Mouse (Mus musculus) right cerebral cortex, adult 18-20 months (tissue): ENCODE data around the gene Gm20441.

Source experiments
- DNase-seq: peaks from one replicate; pipeline ENCODE4 v3.0.0; 2022; ENCODE audit warnings: mixed read lengths

Gm20441 gene

GRCm38 (mm10) chr10:75780769-75781578 is at the start of gene Gm20441, which contains the start of gene Gstt3:
Gene Gm20441, minus strand, starts transcription at chr10:75780954.
Gene Gstt3, minus strand, starts transcription at chr10:75781414.
- peak; percentile 10 for DNase-seq

- no peak for DNase-seq
Measured at GRCm38 (mm10) chr10:75830275-75830670, 49.5 kb upstream of the Gm20441 start.

GRCm38 (mm10) chr10:75829529-75830274 is 48.9 kb upstream of the Gm20441 start:
- no peak for DNase-seq

GRCm38 (mm10) chr10:75828500-75828931 is 47.8 kb upstream of the Gm20441 start:
- DNase-seq: peak; percentile 53

- DNase-seq: no peak
Measured at GRCm38 (mm10) chr10:75827668-75828360, 47.1 kb upstream of the Gm20441 start.

GRCm38 (mm10) chr10:75824530-75824929 is 43.8 kb upstream of the Gm20441 start:
- DNase-seq: no peak

- DNase-seq: no peak
Measured at GRCm38 (mm10) chr10:75823782-75824181, 43.0 kb upstream of the Gm20441 start.

GRCm38 (mm10) chr10:75822443-75822842 is 41.7 kb upstream of the Gm20441 start, which contains the start of gene Gstt4:
Gene Gstt4, minus strand, starts transcription at chr10:75822543.
- DNase-seq: no peak

- no peak for DNase-seq
Measured at GRCm38 (mm10) chr10:75819882-75820281, 39.1 kb upstream of the Gm20441 start.

GRCm38 (mm10) chr10:75818641-75819040 is 37.9 kb upstream of the Gm20441 start:
- no peak for DNase-seq

- no peak for DNase-seq
Measured at GRCm38 (mm10) chr10:75804217-75804616, 23.5 kb upstream of the Gm20441 start.

- peak; percentile 20 for DNase-seq
Measured at GRCm38 (mm10) chr10:75798176-75798696, 17.5 kb upstream of the Gm20441 start, which contains the start of gene Gstt1. Gene Gstt1, minus strand, starts transcription at chr10:75798584.

GRCm38 (mm10) chr10:75797619-75798175 is 16.9 kb upstream of the Gm20441 start:
- peak; percentile 54 for DNase-seq

GRCm38 (mm10) chr10:75796731-75797516 is 16.2 kb upstream of the Gm20441 start:
- no peak for DNase-seq

GRCm38 (mm10) chr10:75794880-75795279 is 14.1 kb upstream of the Gm20441 start:
- DNase-seq: no peak

- DNase-seq: no peak
Measured at GRCm38 (mm10) chr10:75790773-75791172, 10.0 kb upstream of the Gm20441 start.

GRCm38 (mm10) chr10:75789841-75790240 is 9.1 kb upstream of the Gm20441 start:
- no peak for DNase-seq

- DNase-seq: no peak
Measured at GRCm38 (mm10) chr10:75789081-75789735, 8.5 kb upstream of the Gm20441 start.

GRCm38 (mm10) chr10:75788277-75788676 is 7.5 kb upstream of the Gm20441 start:
- DNase-seq: peak; percentile 39

- DNase-seq: no peak
Measured at GRCm38 (mm10) chr10:75785442-75785841, 4.7 kb upstream of the Gm20441 start.
